Mouse (Mus musculus) embryonic facial prominence, embryonic 14.5 days (tissue): ENCODE data around the gene BC035947. TPM values are rescaled to one million over a fixed set of nuclear protein-coding genes. Genes with fewer than 3 reads are reported as not detected.
"Not testable (repeated sequence)": the region's sequence is repeated elsewhere in the genome, so short reads cannot be mapped to it uniquely, and the experiment has no call there.

Experiments
- ATAC-seq: fragments of 200-750 bp; cut with Nextera tagmentation; 2 replicates; pipeline ENCODE4 v1.8.0; 2017; ENCODE audit warnings: low read depth, moderate number of reproducible peaks, moderate TSS enrichment
- DNase-seq: peaks from one replicate; pipeline ENCODE4 v3.0.0-alpha.2; 2015; ENCODE audit warnings: low spot score
- H3K27ac ChIP-seq: fragments of 300-500 bp; sonication (generic); replicated peaks from 2 replicates; pipeline ENCODE4 v1.5.1; 2014; ENCODE audit warnings: low read depth, mild to moderate bottlenecking, low read length, moderate library complexity
- H3K27me3 ChIP-seq: fragments of 300-500 bp; sonication (generic); replicated peaks from 2 replicates; pipeline ENCODE4 v1.6.1; 2014; ENCODE audit warnings: low read length; ENCODE audit not compliant: control insufficient read depth, insufficient read depth
- H3K36me3 ChIP-seq: fragments of 300-500 bp; sonication (generic); 2 replicates; pipeline ENCODE4 v1.6.1; 2014; ENCODE audit warnings: low read length, mixed read lengths; ENCODE audit not compliant: control insufficient read depth, insufficient read depth
- H3K4me1 ChIP-seq: fragments of 300-500 bp; sonication (generic); 2 replicates; pipeline ENCODE4 v1.6.1; 2014; ENCODE audit warnings: antibody characterized with exemption, low read length; ENCODE audit not compliant: control insufficient read depth, insufficient read depth
- H3K4me2 ChIP-seq: fragments of 300-500 bp; sonication (generic); 2 replicates; pipeline ENCODE4 v1.6.1; 2014; ENCODE audit warnings: low read depth, mild to moderate bottlenecking, low read length, moderate library complexity, mixed read lengths
- H3K4me3 ChIP-seq: fragments of 300-500 bp; sonication (generic); 2 replicates; pipeline ENCODE4 v1.5.1; 2014; ENCODE audit warnings: low read depth, mild to moderate bottlenecking, low read length
- H3K9ac ChIP-seq: fragments of 300-500 bp; sonication (generic); 2 replicates; pipeline ENCODE4 v1.6.1; 2014; ENCODE audit warnings: low read depth, mild to moderate bottlenecking, low read length, moderate library complexity, mixed read lengths
- H3K9me3 ChIP-seq: fragments of 300-500 bp; sonication (generic); 2 replicates; pipeline ENCODE4 v1.6.1; 2016; ENCODE audit warnings: low read length; ENCODE audit not compliant: control insufficient read depth
- WGBS: fragments of 180-500 bp; shearing (Covaris S2); extraction: QIAGEN DNeasy Blood & Tissue Kit; methylation state at CpG from one replicate; pipeline ENCODE4 v1.1.7; 2014; 5-methylcytosine and 5-hydroxymethylcytosine counted together
- polyA plus RNA-seq: library from polyadenylated mRNA; unstranded; fragments of >200 nt; fragmentation: Nextera tagmentation; extraction: Ambion mirVana; gene quantifications from 2 replicates; pipeline ENCODE4 v1.2.1, GENCODE M21; 2014

The BC035947 gene
- polyA plus RNA-seq = 0.40 and 0.73 TPM in 2 replicates

DNA sequence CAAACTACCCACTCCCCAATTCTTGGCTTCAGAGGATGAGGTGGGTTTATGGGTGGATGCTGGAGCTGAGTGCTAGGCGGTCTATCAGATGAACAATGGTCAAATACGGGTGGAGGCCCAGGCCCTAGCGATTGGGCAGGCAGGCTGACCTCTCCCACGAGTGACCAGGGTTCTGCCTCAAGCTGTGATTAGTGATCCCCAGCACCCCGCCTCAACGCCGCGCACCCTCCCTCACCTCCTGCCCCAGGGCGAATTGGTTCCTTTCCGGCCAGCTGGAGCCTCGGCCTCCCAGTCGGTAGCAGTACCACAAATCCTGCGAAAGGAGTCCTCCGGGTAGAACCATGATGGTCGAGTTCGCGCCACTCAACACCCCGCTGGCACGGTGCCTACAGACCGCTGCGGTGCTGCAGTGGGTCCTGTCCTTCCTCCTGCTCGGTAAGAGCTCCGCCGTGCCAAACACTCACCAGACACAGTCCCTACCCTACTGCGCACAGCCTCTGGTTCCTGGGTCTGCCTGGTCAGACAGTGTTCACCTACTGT lies at the start of gene BC035947:
TSS of gene BC035947 (minus strand) at position 538 of the 540 bp plus-strand sequence.
- Histone ChIP-seq H3K27me3 (no peaks in the 10 kb centered on the region), H3K27ac (no peak within 1 kb of the TSS), H3K9ac (peak within 1 kb of the TSS; percentile 59), H3K4me3 (peak within 1 kb of the TSS; percentile 37), H3K9me3 (no peaks in the 10 kb centered on the region), H3K36me3 (no peaks in the 10 kb centered on the region), H3K4me1 (0 out of 2 replicates have a peak, but pooled peaks cover 5% of the 10 kb centered on the region), H3K4me2 (peak within 1 kb of the TSS; percentile 69)
- DNase-seq (peak; percentile 51), ATAC-seq (peak; percentile 71)
- WGBS = 5% methylated on average over 20 of the region's 25 CpGs

DNA sequence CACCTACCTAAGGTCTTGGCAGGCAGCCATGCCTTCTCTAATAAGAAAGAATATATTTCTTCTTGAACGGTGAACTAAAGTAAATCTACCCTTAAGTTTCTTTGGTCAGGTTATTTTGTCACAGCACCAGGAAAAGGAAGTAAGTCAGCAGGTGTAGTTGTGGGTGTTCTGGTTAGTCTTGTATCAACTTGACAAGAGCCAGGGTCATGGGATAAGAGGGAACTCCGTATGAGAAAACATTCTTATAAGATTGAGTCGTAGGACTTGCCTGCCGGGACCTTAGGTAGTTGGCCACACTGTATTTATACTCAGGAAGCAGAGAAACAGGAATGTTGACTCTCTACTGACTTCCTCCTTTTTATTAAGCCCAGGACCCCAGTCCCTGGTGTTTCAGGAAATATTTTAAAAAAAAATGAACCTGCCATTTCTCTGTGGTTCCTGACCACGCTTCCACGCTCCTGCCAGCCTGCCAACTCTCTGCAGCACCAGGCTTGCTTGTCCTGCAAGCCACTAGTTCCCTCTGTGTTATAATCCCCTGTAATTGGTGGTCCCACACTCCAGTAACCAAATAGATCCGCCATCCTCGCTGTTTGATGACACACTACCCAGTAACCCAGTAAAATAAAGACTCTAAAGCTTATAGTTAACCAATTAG lies 42.2 kb upstream of the BC035947 start:
- WGBS = 61% methylated on average over 8 of the region's 8 CpGs
- no peak for ATAC-seq
- Histone ChIP-seq H3K27me3 (no peaks in the 10 kb centered on the region), H3K36me3 (no peaks in the 10 kb centered on the region), H3K4me3 (no peak overlapping the region), H3K27ac (no peak overlapping the region), H3K4me2 (no peak overlapping the region), H3K9ac (no peak overlapping the region), H3K4me1 (no peaks in the 10 kb centered on the region), H3K9me3 (peaks cover 11% of the 10 kb centered on the region; the same call in 1 of the 2 replicates)
- DNase-seq = no peak

DNA sequence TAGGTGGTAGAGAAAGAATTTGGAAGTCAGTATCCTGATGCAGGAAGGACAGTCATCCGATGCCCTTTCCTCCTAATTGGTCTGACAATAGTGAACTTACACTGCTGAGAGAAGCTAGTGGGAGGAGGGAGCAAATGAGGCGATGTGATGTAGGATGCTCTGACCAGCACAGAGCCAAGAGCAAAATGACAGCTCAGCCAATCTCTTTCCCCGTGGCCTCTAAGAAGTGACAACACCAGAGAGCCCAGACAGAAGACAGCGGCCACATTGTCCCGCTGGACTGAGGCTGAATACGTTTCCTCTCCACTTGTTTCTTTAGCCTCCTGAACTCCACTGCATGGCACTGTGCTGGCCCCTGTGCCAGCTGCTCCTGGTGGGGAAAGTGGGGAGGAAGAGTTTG lies 37.0 kb upstream of the BC035947 start:
- DNase-seq (no peak), ATAC-seq (no peak; the same call in 1 of the 2 replicates)

DNA sequence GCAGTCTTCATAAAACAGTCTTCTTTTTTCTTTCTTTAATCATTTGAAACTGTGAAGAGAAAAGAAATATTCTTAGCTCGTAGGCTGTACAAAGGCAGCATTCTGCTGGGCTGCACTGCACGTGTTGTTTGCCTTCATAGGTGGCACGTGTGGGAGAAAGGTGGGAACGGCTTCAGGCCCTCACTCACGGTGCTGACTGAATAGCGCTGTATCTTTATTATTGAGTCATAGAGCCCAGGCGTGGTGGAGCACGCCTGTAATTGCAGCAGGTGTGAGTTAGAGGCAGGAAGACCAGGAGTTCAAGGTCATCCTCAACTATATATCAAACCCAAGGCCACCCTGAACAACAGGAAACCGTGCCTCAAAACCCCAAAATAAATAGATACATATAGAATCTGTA lies 34.3 kb upstream of the BC035947 start:
- Histone ChIP-seq H3K4me1 (no peaks in the 10 kb centered on the region), H3K27me3 (no peaks in the 10 kb centered on the region), H3K4me2 (no peak overlapping the region), H3K27ac (no peak overlapping the region), H3K9ac (no peak overlapping the region), H3K36me3 (no peaks in the 10 kb centered on the region), H3K9me3 (no peaks in the 10 kb centered on the region), H3K4me3 (no peak overlapping the region)
- no peak for ATAC-seq
- DNase-seq = no peak
- 79% methylated on average over 9 of the region's 9 CpGs for WGBS

More for the DNA sequence above, 37.0 kb upstream of the BC035947 start:
- Histone ChIP-seq H3K4me1 (no peaks in the 10 kb centered on the region), H3K36me3 (no peaks in the 10 kb centered on the region), H3K4me2 (no peak overlapping the region), H3K27me3 (no peaks in the 10 kb centered on the region), H3K9ac (no peak overlapping the region), H3K9me3 (no peaks in the 10 kb centered on the region), H3K4me3 (no peak overlapping the region), H3K27ac (no peak overlapping the region)
- 37% methylated on average over 6 of the region's 6 CpGs for WGBS

DNA sequence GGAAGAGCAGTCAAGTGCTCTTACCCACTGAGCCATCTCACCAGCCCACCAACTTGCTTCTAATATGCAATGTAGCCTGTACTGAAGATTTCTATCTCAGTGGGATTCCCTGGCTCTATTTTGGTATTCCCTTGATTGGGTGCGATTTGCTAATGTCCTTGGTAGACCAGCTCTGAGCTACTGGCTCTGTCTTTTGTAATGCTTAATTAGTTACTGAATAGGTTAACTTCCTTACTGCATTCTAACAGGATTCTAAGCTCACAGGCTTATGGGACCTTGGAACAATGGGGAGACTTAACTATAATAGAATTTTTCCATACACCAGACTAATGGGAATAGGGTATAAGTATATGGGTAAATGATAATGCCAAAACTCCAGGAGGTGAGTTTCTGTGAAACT lies 31.7 kb upstream of the BC035947 start:
- not testable (repeated sequence) for H3K9me3 ChIP-seq

DNA sequence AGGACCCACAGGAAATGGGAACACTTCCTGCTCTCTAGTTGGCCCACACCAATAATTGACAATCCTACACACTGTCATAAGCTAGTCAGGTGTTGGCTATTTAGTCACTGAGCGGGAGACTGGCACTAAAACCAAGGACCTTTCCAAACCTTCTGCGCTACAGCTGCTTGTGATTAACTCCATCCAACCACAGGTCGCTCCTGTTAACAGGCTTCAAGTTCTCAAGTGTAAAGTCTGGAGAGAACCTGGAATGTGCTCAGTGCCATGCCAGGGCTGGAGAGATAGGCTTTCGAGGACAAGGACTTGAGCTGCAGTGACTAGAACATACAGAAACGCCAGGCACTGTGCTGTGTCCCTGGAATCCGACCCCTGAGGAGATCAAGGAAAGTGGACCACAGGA lies 27.2 kb upstream of the BC035947 start:
- WGBS = 48% methylated on average over 6 of the region's 6 CpGs
- Histone ChIP-seq H3K4me2 (no peak overlapping the region), H3K9ac (no peak overlapping the region), H3K36me3 (no peaks in the 10 kb centered on the region), H3K4me3 (no peak overlapping the region), H3K9me3 (no peaks in the 10 kb centered on the region), H3K4me1 (peaks cover 21% of the 10 kb centered on the region; the same call in 1 of the 2 replicates), H3K27ac (0 out of 2 replicates have a peak overlapping the region, but pooled peaks have one; percentile 8), H3K27me3 (no peaks in the 10 kb centered on the region)
- DNase-seq (peak; percentile 31), ATAC-seq (no peak)

More for the DNA sequence above, 31.7 kb upstream of the BC035947 start:
- H3K4me3 ChIP-seq, H3K27ac ChIP-seq, H3K36me3 ChIP-seq, ATAC-seq, H3K4me2 ChIP-seq, H3K27me3 ChIP-seq, H3K9ac ChIP-seq, DNase-seq: not testable (repeated sequence)
- 92% methylated on average over 1 of the region's 1 CpGs for WGBS
- peaks cover 10% of the 10 kb centered on the region; the same call in 1 of the 2 replicates for H3K4me1 ChIP-seq

DNA sequence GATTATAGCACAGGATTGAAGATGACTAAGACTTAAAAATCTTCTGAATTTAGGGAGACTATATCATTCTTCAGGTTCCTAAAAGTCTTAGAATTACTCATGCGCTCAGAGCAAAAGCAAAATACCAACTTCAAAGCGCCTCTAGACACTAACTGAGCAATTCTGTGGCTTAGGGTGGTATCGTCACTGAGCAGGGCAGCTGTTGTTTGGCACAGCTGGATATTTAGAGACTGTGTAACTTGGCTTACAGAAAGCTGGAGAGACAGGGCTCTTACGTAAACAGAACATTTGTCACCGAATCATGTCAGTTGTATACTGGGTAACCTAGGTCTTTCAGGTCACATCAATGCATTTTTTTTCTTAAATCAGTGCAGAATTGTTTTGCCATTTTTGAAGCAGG lies 26.4 kb upstream of the BC035947 start:
- WGBS = 63% methylated on average over 5 of the region's 5 CpGs
- Histone ChIP-seq H3K36me3 (no peaks in the 10 kb centered on the region), H3K27me3 (no peaks in the 10 kb centered on the region), H3K4me2 (peak overlapping the region; percentile 76; the same call in 1 of the 2 replicates), H3K9ac (no peak overlapping the region), H3K4me1 (peaks cover 21% of the 10 kb centered on the region; the same call in 1 of the 2 replicates), H3K27ac (no peak overlapping the region; the same call in 1 of the 2 replicates), H3K4me3 (no peak overlapping the region), H3K9me3 (no peaks in the 10 kb centered on the region)
- ATAC-seq (peak; percentile 34; the same call in 1 of the 2 replicates), DNase-seq (peak; percentile 69)

DNA sequence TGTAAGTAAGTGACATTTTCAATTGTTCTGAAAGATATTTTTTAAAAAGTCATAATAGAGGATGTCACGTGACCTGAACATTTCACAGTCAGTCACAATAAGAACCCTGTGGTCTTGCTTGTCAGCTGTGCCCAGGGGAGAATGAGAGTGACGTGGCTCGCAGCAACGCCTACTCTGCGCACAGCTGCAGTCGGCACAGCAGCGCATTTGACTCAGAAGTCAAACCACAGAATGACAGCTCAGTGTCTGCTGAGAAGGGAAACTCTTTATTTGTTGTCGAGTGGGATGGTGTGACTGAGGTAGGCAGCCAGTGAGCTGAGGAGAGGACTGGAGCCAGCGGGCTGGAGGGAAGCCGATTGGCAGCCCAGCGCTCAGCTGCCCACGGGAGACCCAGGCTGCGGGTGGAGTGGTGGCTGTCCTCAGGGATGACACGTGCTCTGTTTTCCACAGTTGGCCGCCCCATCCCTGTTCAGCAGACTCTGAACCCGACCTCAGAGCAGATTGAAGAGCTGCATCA lies 25.6 kb upstream of the BC035947 start:
- H3K27ac ChIP-seq = peak overlapping the region; percentile 70
- 17% methylated on average over 16 of the region's 16 CpGs for WGBS

More for the DNA sequence above, 25.6 kb upstream of the BC035947 start:
- DNase-seq (peak; percentile 89), ATAC-seq (peak; percentile 87)
- Histone ChIP-seq H3K4me3 (peak overlapping the region; percentile 38), H3K27me3 (no peaks in the 10 kb centered on the region), H3K9me3 (no peaks in the 10 kb centered on the region), H3K9ac (peak overlapping the region; percentile 55), H3K4me2 (peak overlapping the region; percentile 76), H3K36me3 (no peaks in the 10 kb centered on the region), H3K4me1 (peaks cover 21% of the 10 kb centered on the region; the same call in 1 of the 2 replicates)
